Mouse (Mus musculus) hindbrain, postnatal 0 days (tissue): ENCODE data around the gene H2-Ke6. TPM values are rescaled to one million over a fixed set of nuclear protein-coding genes. Genes with fewer than 3 reads are reported as not detected.

Experiments used
- ATAC-seq: fragments of 200-750 bp; cut with Nextera tagmentation; 2 replicates; pipeline ENCODE4 v1.8.0; 2017; ENCODE audit warnings: mild to moderate bottlenecking, moderate TSS enrichment, moderate library complexity
- DNase-seq: peaks from one replicate; pipeline ENCODE4 v3.0.0-alpha.2; 2015; ENCODE audit warnings: low spot score
- H3K27ac ChIP-seq: fragments of 300-500 bp; sonication (generic); 2 replicates; pipeline ENCODE4 v1.5.1; 2014; ENCODE audit warnings: mild to moderate bottlenecking
- H3K27me3 ChIP-seq: fragments of 300-500 bp; sonication (generic); 2 replicates; pipeline ENCODE4 v1.6.1; 2014; ENCODE audit warnings: low read length, mixed read lengths; ENCODE audit not compliant: insufficient read depth
- H3K36me3 ChIP-seq: fragments of 300-500 bp; sonication (generic); 2 replicates; pipeline ENCODE4 v1.6.1; 2014; ENCODE audit warnings: low read length, mixed read lengths; ENCODE audit not compliant: insufficient read depth
- H3K4me1 ChIP-seq: fragments of 300-500 bp; sonication (generic); 2 replicates; pipeline ENCODE4 v1.6.1; 2014; ENCODE audit warnings: antibody characterized with exemption, low read length, mixed read lengths; ENCODE audit not compliant: insufficient read depth
- H3K4me2 ChIP-seq: fragments of 300-500 bp; sonication (generic); 2 replicates; pipeline ENCODE4 v1.6.1; 2014; ENCODE audit warnings: low read depth, mild to moderate bottlenecking, low read length, moderate library complexity, mixed read lengths
- H3K4me3 ChIP-seq: fragments of 300-500 bp; sonication (generic); 2 replicates; pipeline ENCODE4 v1.5.1; 2014; ENCODE audit warnings: low read length
- H3K9ac ChIP-seq: fragments of 300-500 bp; sonication (generic); replicated peaks from 2 replicates; pipeline ENCODE4 v1.6.1; 2014; ENCODE audit warnings: mild to moderate bottlenecking, low read length, moderate library complexity, mixed read lengths
- H3K9me3 ChIP-seq: fragments of 300-500 bp; sonication (generic); 2 replicates; pipeline ENCODE4 v1.6.1; 2016; ENCODE audit warnings: low read length, mixed read lengths
- CTCF ChIP-seq: IDR thresholded peaks from 2 replicates; pipeline ENCODE4 v1.5.1; 2016; ENCODE audit warnings: antibody characterized with exemption, control low read depth, low read depth
- WGBS: fragments of 180-500 bp; shearing (Covaris S2); extraction: QIAGEN DNeasy Blood & Tissue Kit; methylation state at CpG from one replicate; pipeline ENCODE4 v1.1.7; 2014; 5-methylcytosine and 5-hydroxymethylcytosine counted together
- polyA plus RNA-seq: library from polyadenylated mRNA; unstranded; fragments of >200 nt; fragmentation: Nextera tagmentation; extraction: Ambion mirVana; gene quantifications from 2 replicates; pipeline ENCODE4 v1.2.1, GENCODE M21; 2015
- total RNA-seq: library from RNA; depleted of rRNA; stranded (reverse); fragments of >200 nt; gene quantifications from 2 replicates; pipeline ENCODE4 v1.2.3, GENCODE M21; 2014; rRNA removed

H2-Ke6 gene
- total RNA-seq: 78.3 and 87.4 TPM in 2 replicates
- 74.9 and 78.9 TPM in 2 replicates for polyA plus RNA-seq

- Histone ChIP-seq H3K27me3 (no peaks in the 10 kb centered on the region), H3K36me3 (peaks cover 18% of the 10 kb centered on the region), H3K4me1 (peaks cover 38% of the 10 kb centered on the region), H3K9me3 (no peaks in the 10 kb centered on the region), H3K4me3 (peak within 1 kb of the TSS; percentile 65), H3K9ac (peak within 1 kb of the TSS; percentile 69), H3K27ac (peak within 1 kb of the TSS; percentile 88), H3K4me2 (peak within 1 kb of the TSS; percentile 98)
- 0 out of 2 replicates have a peak, but pooled peaks have one; percentile 12 for TF ChIP-seq CTCF
- DNase-seq: peak; percentile 97
- under 1% methylated on average over 48 of the region's 49 CpGs for WGBS
- ATAC-seq: peak; percentile 68
Measured at GRCm38 (mm10) chr17:34027656-34028223, at the start of gene H2-Ke6. H2-Ke6 (minus strand) TSS chr17:34028060.

DNA sequence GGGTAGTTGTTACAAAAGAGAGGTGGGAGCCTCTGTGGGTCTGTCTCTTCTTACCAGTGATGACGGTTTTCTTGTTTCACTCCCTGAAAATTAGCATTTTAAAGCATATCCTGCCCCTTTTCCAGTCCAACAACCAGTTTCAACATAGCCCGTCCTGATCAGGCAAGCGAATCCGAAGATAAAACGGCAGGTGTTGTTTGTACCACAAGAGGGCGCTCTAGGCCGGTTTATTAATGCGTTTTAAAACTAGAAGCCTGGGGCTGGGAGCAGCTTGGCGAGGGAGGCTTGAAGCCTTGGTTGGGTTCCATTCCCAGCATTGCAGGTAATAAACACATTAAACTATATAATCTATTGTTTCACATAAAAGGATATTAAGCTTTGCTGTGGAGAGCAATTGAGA, 49.7 kb upstream of the H2-Ke6 start:
- TF ChIP-seq CTCF: peak; percentile 83
- Histone ChIP-seq H3K4me1 (no peaks in the 10 kb centered on the region), H3K9me3 (no peaks in the 10 kb centered on the region), H3K4me2 (no peak overlapping the region), H3K27me3 (peaks cover 3% of the 10 kb centered on the region; the same call in 1 of the 2 replicates), H3K9ac (no peak overlapping the region), H3K4me3 (no peak overlapping the region), H3K27ac (no peak overlapping the region), H3K36me3 (no peaks in the 10 kb centered on the region)
- ATAC-seq: peak; percentile 38; the same call in 1 of the 2 replicates
- under 1% methylated on average over 9 of the region's 9 CpGs for WGBS
- DNase-seq: peak; percentile 93

- WGBS: 44% methylated on average over 7 of the region's 7 CpGs
- H3K4me2 ChIP-seq: no peak overlapping the region
- no peak for ATAC-seq
- no peaks in the 10 kb centered on the region for H3K36me3 ChIP-seq
- peak; percentile 70 for TF ChIP-seq CTCF
- H3K9me3 ChIP-seq: no peaks in the 10 kb centered on the region
- peak; percentile 82 for DNase-seq
- no peaks in the 10 kb centered on the region for H3K4me1 ChIP-seq
- no peak overlapping the region for H3K27ac ChIP-seq
- H3K4me3 ChIP-seq: no peak overlapping the region
- H3K27me3 ChIP-seq: peaks cover 3% of the 10 kb centered on the region; the same call in 1 of the 2 replicates
- no peak overlapping the region for H3K9ac ChIP-seq
Measured at GRCm38 (mm10) chr17:34075271-34075670, 47.4 kb upstream of the H2-Ke6 start.

- 76% methylated on average over 5 of the region's 5 CpGs for WGBS
- no peaks in the 10 kb centered on the region for H3K36me3 ChIP-seq
- TF ChIP-seq CTCF: no peak
- ATAC-seq: no peak
- no peak overlapping the region for H3K4me3 ChIP-seq
- no peak overlapping the region for H3K27ac ChIP-seq
- DNase-seq: no peak
- H3K27me3 ChIP-seq: peaks cover 3% of the 10 kb centered on the region; the same call in 1 of the 2 replicates
- H3K9ac ChIP-seq: no peak overlapping the region
- no peaks in the 10 kb centered on the region for H3K9me3 ChIP-seq
- no peak overlapping the region for H3K4me2 ChIP-seq
- no peaks in the 10 kb centered on the region for H3K4me1 ChIP-seq
Measured at GRCm38 (mm10) chr17:34072091-34072490, 44.2 kb upstream of the H2-Ke6 start.

DNA sequence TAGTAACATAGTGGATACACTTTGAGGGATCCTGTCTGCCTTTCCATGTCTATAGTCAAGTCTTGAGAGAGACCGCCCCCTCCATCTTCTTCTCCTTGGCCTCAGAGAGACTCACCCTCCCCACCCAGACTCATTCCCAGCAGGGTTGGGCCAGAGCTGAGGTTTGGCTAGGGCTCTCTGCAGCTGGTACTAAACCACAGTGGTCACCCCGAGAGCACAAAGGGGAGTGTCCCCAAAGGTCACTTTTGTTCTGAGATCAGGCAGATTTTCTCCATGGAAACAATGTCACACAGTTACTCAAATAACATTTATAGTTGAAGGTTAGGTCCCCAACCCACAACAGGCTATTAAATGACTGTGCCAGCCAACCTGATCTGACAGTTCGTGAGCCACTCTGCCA, 41.0 kb upstream of the H2-Ke6 start:
- H3K9ac ChIP-seq: no peak overlapping the region
- H3K27ac ChIP-seq: no peak overlapping the region
- no peak for TF ChIP-seq CTCF
- H3K4me3 ChIP-seq: no peak overlapping the region
- no peaks in the 10 kb centered on the region for H3K36me3 ChIP-seq
- no peaks in the 10 kb centered on the region for H3K27me3 ChIP-seq
- DNase-seq (no peak), ATAC-seq (no peak)
- H3K9me3 ChIP-seq: no peaks in the 10 kb centered on the region
- no peaks in the 10 kb centered on the region for H3K4me1 ChIP-seq
- WGBS: 45% methylated on average over 3 of the region's 3 CpGs
- no peak overlapping the region for H3K4me2 ChIP-seq

DNA sequence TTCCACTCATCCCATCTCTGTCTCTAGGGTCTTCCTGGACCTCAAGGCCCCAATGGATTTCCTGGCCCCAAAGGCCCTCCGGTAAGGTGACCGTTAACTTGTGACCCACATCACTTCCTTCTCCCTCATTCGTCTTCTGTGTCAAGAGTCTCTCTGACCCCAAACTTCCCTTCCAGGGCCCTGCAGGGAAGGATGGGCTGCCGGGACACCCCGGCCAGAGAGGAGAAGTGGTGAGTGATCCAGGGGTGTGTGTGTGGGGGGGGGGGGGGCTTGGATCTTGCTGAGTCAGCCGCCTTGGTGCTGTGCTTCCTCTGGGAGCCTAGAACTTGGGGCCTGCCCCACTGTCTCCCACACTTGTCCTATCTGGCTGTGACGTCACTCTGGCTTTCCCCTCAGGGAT, 29.4 kb upstream of the H2-Ke6 start:
- no peaks in the 10 kb centered on the region for H3K36me3 ChIP-seq
- no peak overlapping the region for H3K4me3 ChIP-seq
- no peak overlapping the region for H3K27ac ChIP-seq
- no peak for TF ChIP-seq CTCF
- 68% methylated on average over 7 of the region's 7 CpGs for WGBS
- no peak for DNase-seq
- H3K27me3 ChIP-seq: no peaks in the 10 kb centered on the region
- H3K4me1 ChIP-seq: no peaks in the 10 kb centered on the region
- ATAC-seq: no peak
- no peak overlapping the region for H3K4me2 ChIP-seq
- H3K9me3 ChIP-seq: no peaks in the 10 kb centered on the region
- no peak overlapping the region for H3K9ac ChIP-seq

GRCm38 (mm10) chr17:34047404-34048050, 19.7 kb upstream of the H2-Ke6 start:
- Histone ChIP-seq H3K4me3 (no peak overlapping the region), H3K27ac (no peak overlapping the region), H3K36me3 (no peaks in the 10 kb centered on the region), H3K4me2 (no peak overlapping the region), H3K9me3 (peaks cover 4% of the 10 kb centered on the region; the same call in 1 of the 2 replicates), H3K9ac (no peak overlapping the region), H3K27me3 (no peaks in the 10 kb centered on the region), H3K4me1 (no peaks in the 10 kb centered on the region)
- no peak for DNase-seq
- ATAC-seq: no peak
- TF ChIP-seq CTCF: no peak
- 94% methylated on average over 5 of the region's 5 CpGs for WGBS
